In the genomic region with DNA sequence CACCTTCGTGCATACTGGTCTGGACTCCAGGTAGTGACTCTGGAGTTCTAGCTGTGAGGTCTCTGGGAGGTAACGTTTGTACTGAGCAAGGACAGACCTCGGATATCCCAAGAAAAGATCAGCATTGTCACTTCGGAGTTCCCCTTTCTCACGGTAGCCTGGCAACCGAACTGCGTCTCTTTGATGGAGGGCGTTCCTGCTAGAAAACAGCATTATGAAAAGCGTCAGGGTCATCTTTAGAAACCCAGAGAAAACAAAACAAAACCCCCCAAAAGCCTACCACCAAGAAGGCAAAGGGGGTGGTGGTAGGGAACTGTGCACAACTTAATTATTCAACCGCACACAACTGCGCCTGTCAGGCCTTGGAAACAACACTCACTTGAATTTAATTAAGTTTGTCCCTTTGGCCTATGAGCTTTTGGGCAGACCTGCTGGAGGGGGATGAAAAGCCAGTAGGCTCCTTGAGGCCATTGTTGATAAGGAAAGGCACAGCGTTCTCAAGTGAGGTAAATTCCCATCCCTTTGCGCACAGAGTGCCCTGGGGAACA, we compare ENCODE assay signal across 24 mouse cellular contexts. TPM values are rescaled to one million over a fixed set of nuclear protein-coding genes. Genes with fewer than 3 reads are reported as not detected.
A peak's percentile ranks its signal among the peaks of the same experiment; 100 is the strongest.
DNase-seq lines count a peak whose midpoint lies in the region; ATAC-seq lines count a peak whose summit lies in the region.
"Had no signal": no experiment of that assay in that cellular context is flagged by ENCODE, and none has a peak within 500 bp of the region (broad histone marks: within the 10 kb centered on the region; RNA-seq: fewer than 3 reads in every experiment).

No protein-coding gene starts in this region.

- H3K4me3 ChIP-seq in forebrain, embryonic 10.5 days: no peak overlapping the region; the same call in 1 of the 2 replicates
- H3K4me3 ChIP-seq in forebrain, embryonic 15.5 days: no peak overlapping the region
- H3K4me3 ChIP-seq in neural tube, embryonic 11.5 days (ENCODE audit: low read depth, low read length): no peak overlapping the region
- H3K4me3 ChIP-seq in hindbrain, embryonic 14.5 days (replicated peaks; ENCODE audit: low read length): no peak overlapping the region
- H3K4me3 ChIP-seq: embryonic facial prominence, embryonic 12.5 days; erythroblast, embryonic 14.5 days; hindbrain, embryonic 15.5 days; kidney, embryonic 15.5 days had no signal

- peaks cover 12% of the 10 kb centered on the region; the same call in 1 of the 2 replicates for H3K27me3 ChIP-seq in forebrain, embryonic 10.5 days (ENCODE audit: poor library complexity, severe bottlenecking)
- no peaks in the 10 kb centered on the region for H3K27me3 ChIP-seq in forebrain, embryonic 15.5 days
- H3K27me3 ChIP-seq in neural tube, embryonic 11.5 days (ENCODE audit: control insufficient read depth, insufficient read depth, low read length): no peaks in the 10 kb centered on the region
- 0 out of 2 replicates have a peak, but pooled peaks cover 3% of the 10 kb centered on the region for H3K27me3 ChIP-seq in hindbrain, embryonic 14.5 days (ENCODE audit: control insufficient read depth, insufficient read depth, low read length)
- H3K27me3 ChIP-seq: embryonic facial prominence, embryonic 12.5 days; hindbrain, embryonic 15.5 days; kidney, embryonic 15.5 days had no signal

- H3K4me1 ChIP-seq in forebrain, embryonic 10.5 days: peaks cover 24% of the 10 kb centered on the region
- no peaks in the 10 kb centered on the region; the same call in 1 of the 2 replicates for H3K4me1 ChIP-seq in forebrain, embryonic 15.5 days
- no peaks in the 10 kb centered on the region for H3K4me1 ChIP-seq in neural tube, embryonic 11.5 days (ENCODE audit: control insufficient read depth, insufficient read depth, low read length)
- H3K4me1 ChIP-seq in hindbrain, embryonic 14.5 days (replicated peaks; ENCODE audit: control insufficient read depth, insufficient read depth, low read length): 0 out of 2 replicates have a peak, but pooled peaks cover 2% of the 10 kb centered on the region
- H3K4me1 ChIP-seq: embryonic facial prominence, embryonic 12.5 days; kidney, embryonic 15.5 days had no signal

- no peak overlapping the region for H3K4me2 ChIP-seq in forebrain, embryonic 15.5 days (replicated peaks)
- H3K4me2 ChIP-seq in neural tube, embryonic 11.5 days (ENCODE audit: low read depth): no peak overlapping the region
- no peak overlapping the region for H3K4me2 ChIP-seq in hindbrain, embryonic 14.5 days (replicated peaks)
- H3K4me2 ChIP-seq: embryonic facial prominence, embryonic 12.5 days; hindbrain, embryonic 15.5 days; kidney, embryonic 15.5 days; liver, embryonic 11.5 days had no signal

- 29% methylated on average over 13 of the region's 13 CpGs for WGBS in forebrain, embryonic 10.5 days
- 7% methylated on average over 13 of the region's 13 CpGs for WGBS in forebrain, embryonic 15.5 days
- 42% methylated on average over 13 of the region's 13 CpGs for WGBS in neural tube, embryonic 11.5 days
- 12% methylated on average over 13 of the region's 13 CpGs for WGBS in hindbrain, embryonic 14.5 days

- DNase-seq in forebrain, embryonic 10.5 days (ENCODE audit: extremely low spot score, low spot score): peak; percentile 51
- peak; percentile 35 for DNase-seq in neural tube, embryonic 11.5 days (ENCODE audit: low spot score)
- no peak for DNase-seq in neural tube, embryonic 10.5 days (ENCODE audit: extremely low spot score, low spot score)
- DNase-seq in hindbrain, embryonic 14.5 days (ENCODE audit: low spot score): no peak
- no peak for DNase-seq in spleen, adult 12 weeks (ENCODE audit: low spot score)
- DNase-seq in layer of hippocampus, adult 8-10 months (ENCODE audit: low spot score in 2 of 2): no peak
- DNase-seq in cerebellum, adult 8-10 months: no peak
- DNase-seq: adrenal gland, postnatal 10 days; cerebellum, postnatal 14 days; gastrocnemius, postnatal 14 days; kidney, postnatal 4 days; lung, adult 18-20 months; lung, postnatal 14 days; right cerebral cortex, adult 18-20 months; thymus, postnatal 25 days had no signal

- ATAC-seq in forebrain, embryonic 15.5 days (replicated peaks): no peak
- peak; percentile 28; the same call in 1 of the 2 replicates for ATAC-seq in neural tube, embryonic 11.5 days (ENCODE audit: insufficient read depth, low FRiP score, low TSS enrichment)
- ATAC-seq in hindbrain, embryonic 14.5 days (ENCODE audit: low FRiP score): 0 out of 2 replicates have a peak, but pooled peaks have one; percentile 40
- ATAC-seq: activated CD4-positive, CD25-positive, alpha-beta regulatory T cell, adult 4 months; intestine, postnatal 0 days had no signal

- no peaks in the 10 kb centered on the region for H3K36me3 ChIP-seq in forebrain, embryonic 10.5 days (replicated peaks)
- no peaks in the 10 kb centered on the region for H3K36me3 ChIP-seq in forebrain, embryonic 15.5 days
- no peaks in the 10 kb centered on the region for H3K36me3 ChIP-seq in neural tube, embryonic 11.5 days (ENCODE audit: control insufficient read depth, insufficient read depth, low read length)
- H3K36me3 ChIP-seq in hindbrain, embryonic 14.5 days (replicated peaks; ENCODE audit: control insufficient read depth, insufficient read depth): no peaks in the 10 kb centered on the region
- H3K36me3 ChIP-seq: embryonic facial prominence, embryonic 12.5 days; G1E; hindbrain, embryonic 15.5 days; kidney, embryonic 15.5 days had no signal

- no peaks in the 10 kb centered on the region for H3K9me3 ChIP-seq in forebrain, embryonic 10.5 days
- no peaks in the 10 kb centered on the region for H3K9me3 ChIP-seq in forebrain, embryonic 15.5 days
- H3K9me3 ChIP-seq in neural tube, embryonic 11.5 days (ENCODE audit: control insufficient read depth, low read length): no peaks in the 10 kb centered on the region
- H3K9me3 ChIP-seq in hindbrain, embryonic 14.5 days (ENCODE audit: control insufficient read depth, low read length): no peaks in the 10 kb centered on the region
- H3K9me3 ChIP-seq: embryonic facial prominence, embryonic 12.5 days; hindbrain, embryonic 15.5 days; kidney, embryonic 15.5 days had no signal

- no peak overlapping the region for H3K9ac ChIP-seq in forebrain, embryonic 15.5 days (replicated peaks)
- no peak overlapping the region for H3K9ac ChIP-seq in neural tube, embryonic 11.5 days (ENCODE audit: low read length)
- no peak overlapping the region for H3K9ac ChIP-seq in hindbrain, embryonic 14.5 days
- H3K9ac ChIP-seq: embryonic facial prominence, embryonic 12.5 days; hindbrain, embryonic 15.5 days; kidney, embryonic 15.5 days had no signal

- peak overlapping the region; percentile 52 for H3K27ac ChIP-seq in forebrain, embryonic 10.5 days
- H3K27ac ChIP-seq in forebrain, embryonic 15.5 days (replicated peaks): no peak overlapping the region
- no peak overlapping the region for H3K27ac ChIP-seq in neural tube, embryonic 11.5 days (ENCODE audit: low read depth, low read length)
- H3K27ac ChIP-seq in hindbrain, embryonic 14.5 days: no peak overlapping the region
- H3K27ac ChIP-seq: embryonic facial prominence, embryonic 12.5 days; hindbrain, embryonic 15.5 days; kidney, embryonic 15.5 days had no signal

RNA-seq across cellular contexts. Expression of gene Adamts3, which starts 23.8 kb away (rescaled TPM):
- polyA plus RNA-seq in forebrain, embryonic 10.5 days (2016; fragmentation: Nextera tagmentation; extraction: Ambion mirVana): 8.8 and 10.0 TPM in 2 replicates
- 14.0 and 14.4 TPM in 2 replicates for polyA plus RNA-seq in forebrain, embryonic 15.5 days (2015; fragmentation: Nextera tagmentation; extraction: Ambion mirVana)
- polyA plus RNA-seq in neural tube, embryonic 11.5 days (2014; fragmentation: Nextera tagmentation; extraction: Ambion mirVana): 4.0 and 6.4 TPM in 2 replicates
- polyA plus RNA-seq in hindbrain, embryonic 14.5 days (2014; fragmentation: Nextera tagmentation; extraction: Ambion mirVana): 7.6 and 7.7 TPM in 2 replicates
- 10 to 100 TPM; 22.3 to 25.8 (median 24.6) TPM for total RNA-seq in layer of hippocampus, adult 8-10 months (2022)
- polyA plus RNA-seq: G1E had no signal

Comparison
In these comparisons a context has a peak if more than half of its experiments do, and no peak if none do; other contexts are left out.
1. DNase-seq: peak in forebrain, embryonic 10.5 days (single experiment) and neural tube, embryonic 11.5 days (single experiment); none in neural tube, embryonic 10.5 days (single experiment), hindbrain, embryonic 14.5 days (single experiment), spleen, adult 12 weeks (single experiment), layer of hippocampus, adult 8-10 months (0 of 2) and cerebellum, adult 8-10 months (single experiment).